Mouse (Mus musculus) CH12.LX (cell line): Measurements from ENCODE around the gene Anxa11. TPM values are rescaled to one million over a fixed set of nuclear protein-coding genes. Genes with fewer than 3 reads are reported as not detected.

ENCODE experiments used
- DNase-seq: peaks from one replicate; pipeline ENCODE4 v3.0.0-alpha.2; 2013; ENCODE audit errors: extremely low read depth
- H3K27ac ChIP-seq: 2 replicates; pipeline ENCODE4 v1.5.1; 2012; ENCODE audit warnings: low read depth, mild to moderate bottlenecking, control low read depth, moderate library complexity; ENCODE audit not compliant: insufficient read depth
- H3K27me3 ChIP-seq: replicated peaks from 2 replicates; pipeline ENCODE3; 2012; ENCODE audit warnings: inconsistent platforms
- H3K36me3 ChIP-seq, 2 experiments: replicated peaks in 1 of 2; 2 replicates each; pipeline versions ENCODE3 to v1.6.1; 2012; ENCODE audit warnings: inconsistent platforms in 1 of 2, low read length in 1 of 2, mild to moderate bottlenecking in 1 of 2, mixed read lengths in 1 of 2, moderate library complexity in 1 of 2; ENCODE audit not compliant: control insufficient read depth in 1 of 2, insufficient read depth in 1 of 2
- H3K4me1 ChIP-seq, 2 experiments: 2 replicates each; pipeline ENCODE4 v1.6.1; 2012; ENCODE audit warnings: inconsistent platforms in 1 of 2, moderate library complexity in 1 of 2; ENCODE audit not compliant: insufficient read depth in 2 of 2, control insufficient read depth in 1 of 2
- H3K4me2 ChIP-seq: 2 replicates; pipeline ENCODE4 v1.6.1; 2012; ENCODE audit warnings: low read depth, mild to moderate bottlenecking, control low read depth; ENCODE audit not compliant: poor library complexity, insufficient read depth, severe bottlenecking
- H3K4me3 ChIP-seq, 3 experiments: fragments of 150-350 bp in 1 of 3; sonication (generic) in 1 of 3; replicated peaks in 1 of 3; 2 replicates each; pipeline versions ENCODE3 to v1.5.1; 2011 to 2012; ENCODE audit warnings: low read depth in 2 of 3, low read length in 2 of 3, mild to moderate bottlenecking in 2 of 3, moderate library complexity in 2 of 3, control low read depth in 1 of 3, improper control_type of control experiment in 1 of 3, inconsistent platforms in 1 of 3, mixed read lengths in 1 of 3; ENCODE audit not compliant: poor library complexity in 1 of 3
- H3K79me2 ChIP-seq: replicated peaks from 2 replicates; pipeline ENCODE4 v1.6.1; 2012; ENCODE audit warnings: mild to moderate bottlenecking, moderate library complexity; ENCODE audit not compliant: control insufficient read depth, poor library complexity, insufficient read depth, severe bottlenecking; ENCODE audit errors: extremely low read depth
- H3K9ac ChIP-seq: 2 replicates; pipeline ENCODE4 v1.6.1; 2012; ENCODE audit warnings: low read depth, mild to moderate bottlenecking, control low read depth, moderate library complexity; ENCODE audit not compliant: insufficient read depth
- H3K9me3 ChIP-seq: replicated peaks from 2 replicates; pipeline ENCODE3; 2012; ENCODE audit warnings: low read length, inconsistent platforms, mixed read lengths
- CHD1 ChIP-seq: IDR thresholded peaks from 2 replicates; pipeline ENCODE4 v1.6.1; 2012; ENCODE audit warnings: low read depth, low read length, improper control_type of control experiment, inconsistent platforms
- CHD2 ChIP-seq: IDR thresholded peaks from 2 replicates; pipeline ENCODE4 v1.6.1; 2011; ENCODE audit warnings: low read length, improper control_type of control experiment
- ELF1 ChIP-seq: IDR thresholded peaks from 2 replicates; pipeline ENCODE4 v1.6.1; 2014; ENCODE audit warnings: low read depth, mild to moderate bottlenecking, inconsistent platforms, low read length, improper control_type of control experiment
- ETS1 ChIP-seq: conservative IDR thresholded peaks from 2 replicates; pipeline ENCODE4 v1.6.1; 2012; ENCODE audit warnings: low read depth, mild to moderate bottlenecking, inconsistent platforms, low read length, improper control_type of control experiment, moderate library complexity
- JUN ChIP-seq: IDR thresholded peaks from 2 replicates; pipeline ENCODE4 v1.6.1; 2011; ENCODE audit warnings: low read depth, mild to moderate bottlenecking, low read length, improper control_type of control experiment, moderate library complexity; ENCODE audit not compliant: insufficient read depth
- JUND ChIP-seq: conservative IDR thresholded peaks from 2 replicates; pipeline ENCODE4 v1.6.1; 2011; ENCODE audit warnings: low read depth, low read length, improper control_type of control experiment
- MAFK ChIP-seq: IDR thresholded peaks from 2 replicates; pipeline ENCODE4 v1.6.1; 2011; ENCODE audit warnings: low read length, improper control_type of control experiment; ENCODE audit not compliant: insufficient replicate concordance
- MAX ChIP-seq: IDR thresholded peaks from 2 replicates; pipeline ENCODE4 v1.6.1; 2011; ENCODE audit warnings: low read length, improper control_type of control experiment
- MEF2A ChIP-seq: IDR thresholded peaks from 2 replicates; pipeline ENCODE4 v1.6.1; 2014; ENCODE audit warnings: low read depth, mild to moderate bottlenecking, inconsistent platforms, low read length, improper control_type of control experiment, borderline replicate concordance
- MXI1 ChIP-seq: IDR thresholded peaks from 2 replicates; pipeline ENCODE4 v1.6.1; 2011; ENCODE audit warnings: mild to moderate bottlenecking, low read depth, low read length, improper control_type of control experiment
- MYC ChIP-seq: IDR thresholded peaks from 2 replicates; pipeline ENCODE4 v1.6.1; 2011; ENCODE audit warnings: low read depth, mild to moderate bottlenecking, improper control_type of control experiment, low read length
- NELFE ChIP-seq: IDR thresholded peaks from 2 replicates; pipeline ENCODE4 v1.6.1; 2011; ENCODE audit warnings: low read depth, low read length, improper control_type of control experiment
- PAX5 ChIP-seq: IDR thresholded peaks from 2 replicates; pipeline ENCODE4 v1.6.1; 2012; ENCODE audit warnings: low read length, inconsistent platforms, mixed read lengths
- SIN3A ChIP-seq: IDR thresholded peaks from 2 replicates; pipeline ENCODE4 v1.6.1; 2012; ENCODE audit warnings: low read length, improper control_type of control experiment, inconsistent platforms
- SMC3 ChIP-seq: IDR thresholded peaks from 2 replicates; pipeline ENCODE4 v1.6.1; 2011; ENCODE audit warnings: low read depth, low read length, improper control_type of control experiment
- TCF12 ChIP-seq: IDR thresholded peaks from 2 replicates; pipeline ENCODE4 v1.6.1; 2014; ENCODE audit warnings: low read depth, mild to moderate bottlenecking, inconsistent platforms, low read length, improper control_type of control experiment
- UBTF ChIP-seq: IDR thresholded peaks from 2 replicates; pipeline ENCODE4 v1.6.1; 2012; ENCODE audit warnings: low read depth, mild to moderate bottlenecking, inconsistent platforms, low read length, improper control_type of control experiment, moderate library complexity
- USF2 ChIP-seq: conservative IDR thresholded peaks from 2 replicates; pipeline ENCODE4 v1.6.1; 2011; ENCODE audit warnings: low read depth, low read length, improper control_type of control experiment
- ZC3H11A ChIP-seq: IDR thresholded peaks from 2 replicates; pipeline ENCODE4 v1.6.1; 2012; ENCODE audit warnings: low read depth, mild to moderate bottlenecking, inconsistent platforms, low read length, improper control_type of control experiment
- ZMIZ1 ChIP-seq: IDR thresholded peaks from 2 replicates; pipeline ENCODE4 v1.6.1; 2012; ENCODE audit warnings: low read depth, mild to moderate bottlenecking, inconsistent platforms, low read length, improper control_type of control experiment
- dilution Hi-C: fragments of 300-500 bp; cut with MboI; formaldehyde crosslinking; loops from 2 replicates; pipeline ENCODE4 v1.14.3; 2020; ENCODE audit warnings: low sequenced_read_pairs; ENCODE audit not compliant: extremely low pct_unique_long_range_greater_than_20kb, extremely low pct_ligation_motif_present
- in situ Hi-C: fragments of 300-500 bp; cut with MboI; formaldehyde crosslinking; loops from 3 replicates; pipeline ENCODE4 v1.14.3; 2019; ENCODE audit warnings: low sequenced_read_pairs, low pct_ligation_motif_present, low pct_unique_long_range_greater_than_20kb, mixed read lengths
- polyA plus RNA-seq: library from polyadenylated mRNA; unstranded; fragments of >175 nt; gene quantifications from 2 replicates; pipeline ENCODE4 v1.2.1, GENCODE M21; 2012; ENCODE audit warnings: low read depth; ENCODE audit not compliant: insufficient read length
- total RNA-seq, 2 experiments: library from RNA; depleted of rRNA; stranded (reverse); fragments of 300-350 nt in 1 of 2; fragments of >200 nt in 1 of 2; gene quantifications; 2 replicates each; pipeline ENCODE4 v1.2.3; 2012 to 2014

Gene Anxa11
- total and polyA plus RNA-seq, 3 experiments = 5.0 to 35.0 (median 8.4) TPM

DNA sequence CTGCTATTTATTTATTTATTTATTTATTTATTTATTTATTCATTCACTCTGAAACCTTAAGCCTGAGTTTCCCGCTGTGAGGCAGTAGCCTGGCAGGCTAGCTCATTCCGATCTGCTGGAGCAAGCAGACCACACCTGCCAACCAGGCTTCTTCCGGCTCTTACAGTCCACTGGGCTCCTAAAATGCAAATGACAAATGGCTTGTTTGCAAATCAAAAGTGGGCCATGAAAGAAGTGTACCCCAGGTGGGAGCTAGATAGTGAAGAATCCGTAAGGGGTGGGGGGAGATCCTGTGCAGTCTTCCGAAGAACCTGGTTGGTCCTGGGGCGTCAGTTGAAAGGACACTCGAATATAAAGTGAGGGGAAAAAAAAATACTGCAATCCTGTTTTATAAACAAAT is 995 bp upstream of the Anxa11 start:
- no peak for DNase-seq
- dilution Hi-C loops = no loop called here
- no peak overlapping the region for H3K27ac ChIP-seq

DNA sequence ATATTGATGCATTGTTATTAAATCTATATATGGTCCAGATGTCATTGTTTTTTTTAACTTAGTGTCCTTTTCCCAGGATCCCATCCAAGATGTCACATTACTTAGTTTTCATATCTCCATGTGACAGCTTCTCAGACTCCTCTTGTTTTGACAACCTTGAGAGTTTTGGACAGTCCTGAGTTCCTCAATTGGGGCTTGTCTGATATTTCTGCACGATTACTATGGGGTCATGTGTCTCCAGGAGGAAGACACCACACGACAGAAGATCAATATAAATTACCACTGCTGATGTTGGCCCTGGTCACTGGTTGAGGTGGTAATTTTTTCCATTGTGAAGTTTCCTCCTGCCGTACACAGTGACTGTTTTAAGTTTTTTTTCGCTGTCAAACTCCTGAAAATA is 377 bp upstream of the Anxa11 start:
- dilution Hi-C loops = no loop called here
- no peak for DNase-seq
- Histone ChIP-seq H3K79me2 (no peaks in the 10 kb centered on the region), H3K4me1 (peaks cover 4 to 19% of the 10 kb centered on the region in 2 experiments), H3K27ac (no peak overlapping the region), H3K4me2 (peak overlapping the region; percentile 54; the same call in 1 of the 2 replicates), H3K27me3 (no peaks in the 10 kb centered on the region), H3K36me3 (peaks cover 0 to 9% of the 10 kb centered on the region in 2 experiments), H3K4me3 (peak overlapping the region; percentile 82 to 94 (median 85)), H3K9me3 (no peaks in the 10 kb centered on the region), H3K9ac (no peak overlapping the region)
- in situ Hi-C loops = no loop called here
- TF ChIP-seq ELF1 = no peak
- no peak for TF ChIP-seq SIN3A
- no peak for TF ChIP-seq ZC3H11A
- TF ChIP-seq JUND = no peak
- no peak for TF ChIP-seq ETS1

More for the DNA sequence above, 995 bp upstream of the Anxa11 start:
- H3K27me3 ChIP-seq = no peaks in the 10 kb centered on the region
- no peak overlapping the region for H3K4me3 ChIP-seq
- H3K79me2 ChIP-seq = no peaks in the 10 kb centered on the region
- H3K9me3 ChIP-seq = no peaks in the 10 kb centered on the region
- in situ Hi-C loops = no loop called here
- no peak for TF ChIP-seq ELF1
- H3K4me2 ChIP-seq = 0 out of 2 replicates have a peak overlapping the region, but pooled peaks have one; percentile 37
- peaks cover 0 to 5% of the 10 kb centered on the region in 2 experiments for H3K36me3 ChIP-seq
- H3K4me1 ChIP-seq = peaks cover 4 to 19% of the 10 kb centered on the region in 2 experiments
- no peak overlapping the region for H3K9ac ChIP-seq

DNA sequence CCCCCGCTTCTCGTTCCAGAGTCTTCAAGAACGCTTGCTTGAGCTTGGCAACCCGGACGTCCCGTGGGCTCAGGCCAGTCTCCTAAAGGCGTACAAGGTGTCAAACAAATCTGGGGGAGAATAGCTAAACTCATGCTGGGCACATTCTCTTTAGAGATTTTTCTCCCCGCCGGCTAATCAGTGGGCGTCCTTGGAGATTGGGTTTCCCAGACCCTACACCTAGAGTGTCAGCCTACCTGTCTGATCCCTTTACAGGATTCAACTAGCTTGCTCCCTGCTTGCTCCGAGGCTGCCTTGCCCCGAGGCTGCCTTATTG is 690 bp downstream of the Anxa11 start:
- in situ Hi-C loops = no loop called here

DNA sequence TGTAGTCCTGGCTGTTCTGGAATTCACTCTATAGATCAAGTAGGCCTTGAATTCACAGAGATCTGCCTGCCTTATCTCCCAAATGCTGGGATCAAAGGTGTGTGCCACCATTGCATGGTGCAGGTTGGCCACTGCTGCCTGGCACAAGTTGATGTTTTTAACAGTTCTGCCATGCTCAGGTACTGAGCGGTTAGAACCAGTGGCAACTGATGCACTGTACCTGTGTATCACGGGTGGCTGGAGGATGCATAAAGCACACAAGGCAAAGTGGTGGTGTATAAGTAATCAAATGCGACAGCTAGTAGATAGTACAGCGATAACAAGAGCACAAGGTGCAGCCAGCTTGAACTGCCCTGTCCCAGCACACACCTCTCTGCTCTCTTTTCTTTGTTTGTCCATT is 2.4 kb downstream of the Anxa11 start:
- peaks cover 2% of the 10 kb centered on the region for H3K9me3 ChIP-seq
- DNase-seq = no peak
- no peaks in the 10 kb centered on the region for H3K27me3 ChIP-seq
- H3K27ac ChIP-seq = no peak overlapping the region
- no peak overlapping the region for H3K4me2 ChIP-seq
- in situ Hi-C loops (no loop called here), dilution Hi-C loops (no loop called here)
- H3K36me3 ChIP-seq = peaks cover 0 to 22% of the 10 kb centered on the region in 2 experiments
- peaks cover 4 to 24% of the 10 kb centered on the region in 2 experiments for H3K4me1 ChIP-seq
- H3K79me2 ChIP-seq = no peaks in the 10 kb centered on the region
- no peak overlapping the region for H3K9ac ChIP-seq
- no peak overlapping the region for H3K4me3 ChIP-seq
- no peak for TF ChIP-seq JUND
- TF ChIP-seq JUN = no peak
- no peak for TF ChIP-seq MXI1
- TF ChIP-seq SMC3 = no peak
- TF ChIP-seq CHD2 = no peak
- no peak for TF ChIP-seq ZMIZ1
- no peak for TF ChIP-seq UBTF
- no peak for TF ChIP-seq PAX5
- TF ChIP-seq MEF2A = no peak
- no peak for TF ChIP-seq MAFK
- no peak for TF ChIP-seq MAX
- no peak for TF ChIP-seq NELFE
- TF ChIP-seq MYC = no peak
- no peak for TF ChIP-seq USF2
- no peak for TF ChIP-seq CHD1
- TF ChIP-seq TCF12 = no peak

More for the DNA sequence above, 690 bp downstream of the Anxa11 start:
- H3K4me2 ChIP-seq = peak overlapping the region; percentile 87
- no peak for DNase-seq
- no peak for TF ChIP-seq SMC3
- 0 out of 2 replicates have a peak, but pooled peaks have one; percentile 3 for TF ChIP-seq SIN3A
- peak overlapping the region; percentile 68 for H3K9ac ChIP-seq
- no peaks in the 10 kb centered on the region for H3K9me3 ChIP-seq
- no peaks in the 10 kb centered on the region for H3K79me2 ChIP-seq
- H3K27me3 ChIP-seq = no peaks in the 10 kb centered on the region
- peaks cover 4 to 24% of the 10 kb centered on the region in 2 experiments for H3K4me1 ChIP-seq
- peaks cover 0 to 13% of the 10 kb centered on the region in 2 experiments for H3K36me3 ChIP-seq
- peak overlapping the region; percentile 82 to 94 (median 85) for H3K4me3 ChIP-seq
- H3K27ac ChIP-seq = no peak overlapping the region
- dilution Hi-C loops = no loop called here
